Mouse (Mus musculus): ENCODE measurements around the gene Ccl9.

- TF ChIP-seq POLR2A (IDR thresholded peaks at IDR 0.05; ENCODE audit: control insufficient read depth, extremely low read depth, insufficient read depth, low read length, poor library complexity): no peak
- TF ChIP-seq CTCF (IDR thresholded peaks at IDR 0.05; ENCODE audit: borderline replicate concordance, control insufficient read depth, extremely low read depth, insufficient read depth, low read length, poor library complexity): no peak
Measured at GRCm38 (mm10) chr11:83576927-83577555, 1.4 kb downstream of the Ccl9 start.
